In the genomic region with DNA sequence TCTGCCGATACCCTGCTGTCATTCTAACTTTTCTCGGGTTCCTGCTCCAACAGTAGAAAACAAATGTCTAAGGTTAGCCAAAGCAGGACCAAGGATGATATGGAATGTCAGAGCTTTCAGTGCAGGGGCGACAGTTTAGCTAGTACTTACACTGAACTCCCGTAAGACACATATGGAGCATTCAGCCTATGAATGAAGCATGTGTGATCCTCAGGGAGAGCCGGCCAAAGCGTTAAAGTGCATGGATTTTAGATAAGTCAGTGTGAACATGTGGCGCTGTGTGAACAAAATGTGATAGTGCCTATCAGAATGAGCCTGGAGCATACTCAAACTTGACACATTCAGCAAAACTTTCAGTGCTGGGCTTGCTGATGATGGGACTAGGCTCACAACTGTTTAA, we compare ENCODE assay signal across 23 mouse cellular contexts.
"Had no signal": no experiment of that assay in that cellular context is flagged by ENCODE, and none has a peak within 500 bp of the region (broad histone marks: within the 10 kb centered on the region; RNA-seq: fewer than 3 reads in every experiment).

No protein-coding gene starts in this region.

- H3K36me3 ChIP-seq: limb, embryonic 10.5 days; limb, embryonic 13.5 days; liver, embryonic 12.5 days; liver, embryonic 15.5 days; lung, embryonic 15.5 days; midbrain, embryonic 10.5 days; midbrain, embryonic 13.5 days; neural tube, embryonic 13.5 days had no signal

- DNase-seq: kidney, postnatal 25 days; layer of hippocampus, adult 9-11 months; liver; lung, adult 18-20 months; lung, postnatal 10 days; lung, postnatal 36 days; retina, postnatal 1 day; right cerebral cortex, postnatal 25 days; thymus, adult 18-20 months; thymus, postnatal 36 days had no signal

- H3K27me3 ChIP-seq: limb, embryonic 13.5 days; liver, embryonic 12.5 days; liver, embryonic 15.5 days; lung, embryonic 15.5 days; megakaryocyte, embryonic 14.5 days; midbrain, embryonic 13.5 days; neural tube, embryonic 13.5 days had no signal

- H3K4me2 ChIP-seq: limb, embryonic 13.5 days; liver, embryonic 12.5 days; liver, embryonic 15.5 days; lung, embryonic 15.5 days; midbrain, embryonic 13.5 days; neural tube, embryonic 13.5 days had no signal

- H3K27ac ChIP-seq: kidney, postnatal 0 days; layer of hippocampus, adult 2 months; limb, embryonic 10.5 days; limb, embryonic 13.5 days; liver, embryonic 12.5 days; liver, embryonic 15.5 days; lung, embryonic 15.5 days; midbrain, embryonic 10.5 days; midbrain, embryonic 13.5 days; neural tube, embryonic 13.5 days had no signal

- H3K9ac ChIP-seq: limb, embryonic 13.5 days; liver, embryonic 12.5 days; liver, embryonic 15.5 days; lung, embryonic 15.5 days; midbrain, embryonic 13.5 days; neural tube, embryonic 13.5 days had no signal

- H3K9me3 ChIP-seq: limb, embryonic 10.5 days; limb, embryonic 13.5 days; liver, embryonic 12.5 days; liver, embryonic 15.5 days; lung, embryonic 15.5 days; midbrain, embryonic 10.5 days; midbrain, embryonic 13.5 days; neural tube, embryonic 13.5 days had no signal

- ATAC-seq: liver, embryonic 12.5 days; midbrain, embryonic 13.5 days; midbrain, embryonic 16.5 days had no signal

- H3K4me1 ChIP-seq: limb, embryonic 10.5 days; limb, embryonic 13.5 days; liver, embryonic 12.5 days; liver, embryonic 15.5 days; lung, embryonic 15.5 days; megakaryocyte, embryonic 14.5 days; midbrain, embryonic 10.5 days; midbrain, embryonic 13.5 days; neural tube, embryonic 13.5 days had no signal

- H3K4me3 ChIP-seq: layer of hippocampus, adult 2 months; limb, embryonic 10.5 days; limb, embryonic 13.5 days; liver, embryonic 12.5 days; liver, embryonic 15.5 days; lung, embryonic 15.5 days; megakaryocyte, embryonic 14.5 days; midbrain, embryonic 10.5 days; midbrain, embryonic 13.5 days; myocyte; neural tube, embryonic 13.5 days had no signal
